10 mouse cellular contexts compared by ENCODE assay signal in the genomic region with DNA sequence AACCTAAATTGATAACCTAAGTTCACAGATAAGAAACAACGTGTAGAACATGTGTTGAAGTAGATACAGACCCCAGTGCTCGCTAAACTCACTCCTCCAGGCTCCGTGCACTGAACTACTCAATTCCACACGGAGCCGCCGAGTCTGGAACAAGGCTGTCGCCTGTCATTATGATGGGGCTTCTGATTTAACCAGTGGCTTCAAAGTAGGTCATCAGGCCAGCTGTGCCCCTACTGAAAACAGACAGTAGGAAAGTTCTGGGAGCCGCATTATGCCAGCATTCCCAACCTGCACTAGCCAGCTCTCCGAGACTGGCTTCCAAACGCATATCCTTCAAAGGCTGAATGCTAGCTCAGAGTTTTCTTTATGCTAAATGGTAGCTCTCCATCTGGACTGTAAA.
"Had no signal": no experiment of that assay in that cellular context is flagged by ENCODE, and none has a peak within 500 bp of the region (broad histone marks: within the 10 kb centered on the region; RNA-seq: fewer than 3 reads in every experiment).

No protein-coding gene starts in this region.

- DNase-seq: kidney, postnatal 10 days; kidney, postnatal 4 days; left cerebral cortex, postnatal 4 days; thymus, postnatal 4 days had no signal

- H3K4me2 ChIP-seq: limb, embryonic 13.5 days; liver, embryonic 15.5 days; midbrain, embryonic 12.5 days had no signal

- H3K27ac ChIP-seq: layer of hippocampus, adult 2 months; limb, embryonic 13.5 days; liver, embryonic 15.5 days; midbrain, embryonic 12.5 days; stomach, postnatal 0 days had no signal

- H3K4me3 ChIP-seq: layer of hippocampus, adult 2 months; limb, embryonic 13.5 days; liver, embryonic 15.5 days; midbrain, embryonic 12.5 days had no signal

- H3K9ac ChIP-seq: limb, embryonic 13.5 days; liver, embryonic 15.5 days; midbrain, embryonic 12.5 days had no signal

- H3K27me3 ChIP-seq: limb, embryonic 13.5 days; liver, embryonic 15.5 days; midbrain, embryonic 12.5 days had no signal

- H3K4me1 ChIP-seq: liver, embryonic 15.5 days; midbrain, embryonic 12.5 days had no signal

- H3K36me3 ChIP-seq: liver, embryonic 15.5 days; midbrain, embryonic 12.5 days had no signal

- H3K9me3 ChIP-seq: limb, embryonic 13.5 days; liver, embryonic 15.5 days; midbrain, embryonic 12.5 days had no signal

- ATAC-seq: midbrain, embryonic 16.5 days had no signal
